Mouse (Mus musculus) cerebellum, adult (tissue): ENCODE measurements around the gene Grm1.

Source experiments
- ATAC-seq: cut with Nextera tagmentation; 2 replicates; pipeline ENCODE4 v1.9.2; 2017; ENCODE audit warnings: mild to moderate bottlenecking, moderate library complexity, mixed read lengths; ENCODE audit not compliant: insufficient number of reproducible peaks, low FRiP score, low TSS enrichment

Grm1 gene

GRCm38 (mm10) chr10:11081611-11082398, at the start of gene Grm1:
Gene Grm1, minus strand, starts transcription at chr10:11082356.
- peak; percentile 81 for ATAC-seq

- no peak for ATAC-seq
Measured at GRCm38 (mm10) chr10:11121781-11122180, 39.6 kb upstream of the Grm1 start.

GRCm38 (mm10) chr10:11098475-11099044, 16.4 kb upstream of the Grm1 start:
- no peak for ATAC-seq

GRCm38 (mm10) chr10:11086348-11086747, 4.2 kb upstream of the Grm1 start:
- no peak for ATAC-seq

GRCm38 (mm10) chr10:11080725-11081610, 1.2 kb downstream of the Grm1 start:
- peak; percentile 17; the same call in 1 of the 2 replicates for ATAC-seq

GRCm38 (mm10) chr10:11080013-11080724, 2.0 kb downstream of the Grm1 start:
- ATAC-seq: peak; percentile 32; the same call in 1 of the 2 replicates

GRCm38 (mm10) chr10:11079506-11079905, 2.6 kb downstream of the Grm1 start:
- no peak for ATAC-seq

GRCm38 (mm10) chr10:11065136-11065535, 17.0 kb downstream of the Grm1 start:
- no peak for ATAC-seq

- peak; percentile 94 for ATAC-seq
Measured at GRCm38 (mm10) chr10:11061318-11062071, 20.7 kb downstream of the Grm1 start.

- ATAC-seq: peak; percentile 59; the same call in 1 of the 2 replicates
Measured at GRCm38 (mm10) chr10:11049361-11049760, 32.8 kb downstream of the Grm1 start.

- peak; percentile 85 for ATAC-seq
Measured at GRCm38 (mm10) chr10:11045421-11045820, 36.7 kb downstream of the Grm1 start.

GRCm38 (mm10) chr10:11044455-11045106, 37.6 kb downstream of the Grm1 start:
- ATAC-seq: no peak

GRCm38 (mm10) chr10:11039323-11039722, 42.8 kb downstream of the Grm1 start:
- ATAC-seq: no peak

GRCm38 (mm10) chr10:11032221-11032620, 49.9 kb downstream of the Grm1 start:
- ATAC-seq: no peak

GRCm38 (mm10) chr10:11025764-11026518, 56.2 kb downstream of the Grm1 start:
- no peak for ATAC-seq

- ATAC-seq: no peak
Measured at GRCm38 (mm10) chr10:11018970-11019531, 63.1 kb downstream of the Grm1 start.

- no peak for ATAC-seq
Measured at GRCm38 (mm10) chr10:11013653-11014052, 68.5 kb downstream of the Grm1 start.

- ATAC-seq: no peak
Measured at GRCm38 (mm10) chr10:10996766-10997165, 85.4 kb downstream of the Grm1 start.
